Mouse (Mus musculus): ENCODE data around the gene Arpp21. TPM values are rescaled to one million over a fixed set of nuclear protein-coding genes. Genes with fewer than 3 reads are reported as not detected.

The Arpp21 gene
- polyA plus RNA-seq, 1 experiment: 0.35 TPM

DNA sequence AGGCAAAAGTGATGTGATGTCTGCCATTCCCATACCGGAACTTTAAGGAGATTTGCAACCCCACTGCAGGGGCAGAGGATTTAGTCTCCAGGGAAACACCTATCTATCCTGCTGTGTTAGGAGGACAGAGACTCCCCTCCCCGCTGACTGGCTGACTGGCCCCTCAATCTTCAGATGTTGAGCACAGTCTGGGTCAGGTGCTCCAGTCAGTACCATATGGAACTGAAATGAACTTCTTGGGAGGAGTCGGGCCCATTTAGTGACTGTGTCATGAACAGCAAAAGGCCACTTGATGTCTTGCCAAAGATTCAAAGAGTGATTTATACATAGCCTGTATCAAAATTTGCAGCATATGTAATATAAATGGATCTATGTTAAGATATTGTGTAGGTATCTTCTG, 116.2 kb downstream of the Arpp21 start:
- 45% methylated on average over 3 of the region's 3 CpGs for WGBS

DNA sequence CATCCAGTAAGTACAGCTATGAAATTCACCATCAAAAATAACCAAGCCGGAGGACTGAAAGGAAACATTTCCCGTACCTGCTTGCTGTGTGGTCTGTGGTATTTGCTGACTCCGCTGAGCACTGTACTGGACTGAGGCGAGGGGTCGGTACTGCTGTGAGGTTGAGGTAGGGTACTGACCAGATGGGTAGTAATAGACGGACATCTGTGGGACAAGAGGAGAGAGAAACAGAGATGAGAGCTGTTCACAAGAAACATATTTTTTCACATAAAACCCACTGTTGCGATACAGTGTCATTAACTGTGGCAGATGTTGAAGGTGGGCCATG, 116.7 kb downstream of the Arpp21 start:
- 21% methylated on average over 7 of the region's 7 CpGs for WGBS
- DNase-seq (ENCODE audit: low read depth, low spot score): no peak

More for the DNA sequence above, 116.2 kb downstream of the Arpp21 start:
- DNase-seq (ENCODE audit: low read depth, low spot score): no peak

DNA sequence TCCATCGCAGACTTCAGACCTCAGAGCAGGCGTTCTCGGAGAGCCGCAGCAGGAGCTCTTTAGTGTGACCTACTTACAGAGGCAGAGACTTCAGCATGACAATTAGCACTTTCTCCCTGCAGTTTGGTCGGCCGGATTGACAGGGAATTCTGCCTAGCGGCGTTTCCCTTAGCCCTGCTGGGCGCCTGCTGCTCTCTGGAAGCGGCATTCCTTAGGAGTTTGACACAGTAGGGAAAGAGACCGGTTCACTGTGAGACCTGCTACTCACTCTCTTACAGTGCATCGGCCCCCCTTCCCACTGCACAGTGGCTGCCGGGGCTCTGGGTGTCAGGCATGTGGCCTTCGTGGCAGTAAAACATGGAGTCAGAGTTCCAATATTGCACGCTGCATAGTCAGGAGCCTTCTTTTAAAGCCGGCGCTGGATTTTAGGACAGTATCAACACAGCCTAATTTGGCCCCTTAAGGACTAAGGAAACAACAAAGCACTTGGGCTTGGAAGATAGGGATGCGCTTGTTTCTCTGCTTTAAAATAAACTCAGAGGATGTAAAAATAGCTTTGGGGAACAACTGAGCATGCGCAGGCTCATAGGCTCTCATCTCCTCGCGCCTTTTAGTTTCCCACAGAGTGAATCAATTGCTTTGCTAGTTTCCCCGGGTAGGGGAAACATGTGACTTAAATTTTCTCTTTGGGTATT, 117.2 kb downstream of the Arpp21 start:
- WGBS: 7% methylated on average over 22 of the region's 22 CpGs
- DNase-seq (ENCODE audit: low read depth, low spot score): no peak

DNA sequence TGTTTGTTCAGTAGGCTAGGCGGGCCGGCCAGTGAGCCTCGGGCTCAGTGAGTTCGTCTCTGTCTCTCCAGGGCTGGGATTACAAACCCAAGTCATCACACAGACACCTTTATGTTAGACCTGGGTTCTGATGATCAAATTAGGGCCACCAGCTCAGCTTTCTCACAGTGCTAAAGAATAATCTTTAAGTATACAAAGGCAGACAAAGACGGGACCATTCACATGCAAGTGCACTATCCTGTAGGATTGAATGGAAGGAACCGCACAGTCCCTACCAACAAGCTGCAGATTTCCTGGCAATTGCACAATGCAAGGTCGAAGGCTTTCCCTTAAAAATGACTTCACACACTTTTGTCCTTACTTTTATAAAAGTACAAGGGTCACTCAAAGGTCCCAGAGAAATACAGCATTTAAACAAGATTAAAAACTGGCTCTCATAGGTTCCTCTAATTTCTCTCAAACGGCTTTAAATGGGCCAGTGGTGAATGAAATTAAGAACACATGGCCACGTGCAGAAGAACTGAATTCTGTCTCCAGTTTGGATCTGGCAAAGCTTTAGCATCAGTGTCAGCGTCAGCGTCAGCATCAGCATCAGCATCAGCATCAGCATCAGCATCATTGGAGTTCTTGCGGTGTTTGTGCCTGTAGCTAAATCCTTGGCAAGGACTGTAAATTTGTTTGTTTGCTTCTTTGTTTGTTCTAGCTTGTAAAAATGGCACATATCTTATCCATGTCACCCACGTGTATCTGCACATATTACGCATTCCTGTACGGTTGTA, 117.9 kb downstream of the Arpp21 start:
- 26% methylated on average over 15 of the region's 15 CpGs for WGBS
- no peak for DNase-seq (ENCODE audit: low read depth, low spot score)

DNA sequence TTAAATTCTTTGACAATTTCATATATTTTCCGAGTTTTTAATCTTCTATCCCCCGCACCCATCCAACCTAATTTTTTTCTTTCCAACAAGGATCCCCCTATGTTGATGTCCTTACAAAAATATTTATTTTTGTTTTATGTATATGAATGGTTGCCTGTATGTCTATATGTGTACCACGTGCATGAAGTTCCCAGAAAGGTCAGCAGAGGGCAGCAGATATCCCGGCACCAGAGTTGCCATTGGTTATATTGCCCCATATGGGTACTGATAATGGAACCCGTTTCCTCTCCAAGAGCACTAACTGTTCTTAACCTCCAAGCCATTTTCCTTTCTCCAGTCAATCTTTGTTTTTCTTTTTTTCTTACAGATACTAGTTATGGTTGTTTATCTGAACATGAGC, 124.1 kb downstream of the Arpp21 start:
- WGBS: 87% methylated on average over 5 of the region's 5 CpGs
- DNase-seq (ENCODE audit: low read depth, low spot score): no peak

DNA sequence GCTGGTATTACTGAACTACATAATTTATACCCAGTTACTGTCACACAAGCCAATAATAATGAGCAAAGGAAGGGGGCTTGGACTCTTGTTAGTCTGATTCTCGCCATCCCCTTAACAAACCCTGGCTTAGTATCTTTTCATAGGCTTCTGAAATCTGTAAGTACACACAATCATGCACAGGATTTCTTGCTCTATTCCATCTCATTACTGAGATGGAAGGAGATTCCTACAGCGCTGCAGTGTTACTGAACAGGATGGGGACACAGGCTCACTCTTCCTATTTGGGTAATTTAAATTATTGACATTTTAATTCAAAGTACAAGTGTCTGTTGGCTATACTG, 132.9 kb downstream of the Arpp21 start:
- DNase-seq (ENCODE audit: low read depth, low spot score): no peak
- WGBS: 82% methylated on average over 2 of the region's 2 CpGs

DNA sequence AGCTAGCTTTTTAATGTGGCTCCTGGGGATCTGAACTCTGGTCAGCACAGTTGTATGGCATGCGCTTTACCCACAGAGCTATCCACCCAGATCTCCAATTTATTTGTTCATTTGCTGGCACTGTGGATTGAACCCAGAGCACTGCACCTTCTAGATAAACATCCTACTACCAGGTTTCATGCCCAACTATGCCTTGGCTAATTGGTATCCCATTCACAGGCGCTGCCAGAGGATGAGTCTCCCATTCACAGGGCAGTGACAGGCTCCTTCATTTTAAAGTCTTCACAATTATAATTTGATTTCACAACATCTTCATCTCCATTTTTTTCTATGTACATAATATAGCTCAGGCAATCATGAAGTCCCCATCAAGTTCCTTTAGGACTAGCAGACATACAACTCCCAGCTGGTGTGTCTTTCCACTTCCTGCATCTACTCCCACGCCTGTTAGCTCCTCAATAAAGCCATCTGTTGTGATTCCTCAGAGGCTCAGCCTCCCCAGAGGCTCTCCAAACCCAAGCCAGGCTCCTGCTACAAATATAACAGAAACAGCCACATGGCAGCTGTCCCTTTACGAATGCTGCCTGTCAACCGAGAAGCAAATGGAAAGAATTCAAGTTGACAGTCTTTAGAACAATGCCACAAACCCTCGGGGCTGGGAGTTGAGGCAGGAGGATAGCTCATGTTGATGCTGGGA, 133.4 kb downstream of the Arpp21 start:
- 50% methylated on average over 6 of the region's 6 CpGs for WGBS
- DNase-seq (ENCODE audit: low read depth, low spot score): no peak

DNA sequence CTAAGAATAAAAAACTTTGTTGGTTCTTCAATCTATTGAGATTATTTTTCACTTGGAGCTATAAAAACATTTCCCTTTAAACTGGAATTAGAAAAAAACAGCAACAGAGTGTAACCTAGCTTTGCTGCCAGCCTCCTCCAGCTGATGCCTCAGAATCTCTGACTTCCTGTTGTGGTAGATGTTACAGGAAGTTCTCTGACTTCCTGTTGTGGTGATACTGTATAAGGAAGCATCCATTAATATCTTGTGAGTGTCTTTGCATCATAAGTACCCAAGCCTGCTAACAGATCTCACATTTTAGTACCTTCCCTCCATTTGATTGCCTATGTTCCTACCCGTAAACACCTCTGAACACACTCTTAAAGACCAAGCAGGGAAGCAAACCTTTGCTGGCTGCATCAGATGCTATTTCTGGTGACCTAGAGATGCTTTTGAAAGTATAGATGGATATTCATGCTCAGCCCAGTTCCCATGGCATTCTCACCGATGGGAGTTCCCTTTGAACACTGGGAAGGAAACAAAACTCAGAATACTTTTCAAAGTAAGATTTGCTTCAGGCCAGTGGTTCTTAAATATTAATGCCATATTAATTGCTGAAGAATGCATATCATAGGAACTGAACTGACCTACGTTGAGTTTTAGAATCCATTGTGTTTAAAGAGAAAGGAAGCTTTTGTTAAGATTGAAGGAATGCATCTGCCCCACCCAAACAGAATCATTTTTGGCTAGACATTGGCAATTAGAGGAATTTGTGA, 134.7 kb downstream of the Arpp21 start:
- WGBS: 74% methylated on average over 3 of the region's 3 CpGs
- DNase-seq (ENCODE audit: low read depth, low spot score): no peak

DNA sequence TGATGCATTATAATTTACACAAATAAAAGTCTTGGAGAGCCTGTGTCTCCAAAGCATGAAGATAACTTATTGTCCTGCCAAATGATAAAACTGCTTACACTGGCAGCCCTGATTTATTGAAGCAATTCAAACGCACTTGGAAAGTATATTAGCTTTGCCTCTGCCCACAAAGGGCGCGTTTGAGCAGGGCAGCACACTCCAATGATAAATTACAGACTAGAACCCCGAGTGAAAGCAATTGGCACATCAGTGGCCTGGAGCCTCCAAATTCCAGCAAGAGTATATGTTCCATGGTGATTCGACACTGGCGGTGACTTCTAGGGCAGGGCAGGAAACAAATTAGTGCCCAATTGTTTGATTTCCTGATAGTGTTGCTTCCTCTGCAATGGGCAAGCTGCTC, 137.5 kb downstream of the Arpp21 start:
- DNase-seq (ENCODE audit: low read depth, low spot score): no peak
- 14% methylated on average over 6 of the region's 6 CpGs for WGBS

DNA sequence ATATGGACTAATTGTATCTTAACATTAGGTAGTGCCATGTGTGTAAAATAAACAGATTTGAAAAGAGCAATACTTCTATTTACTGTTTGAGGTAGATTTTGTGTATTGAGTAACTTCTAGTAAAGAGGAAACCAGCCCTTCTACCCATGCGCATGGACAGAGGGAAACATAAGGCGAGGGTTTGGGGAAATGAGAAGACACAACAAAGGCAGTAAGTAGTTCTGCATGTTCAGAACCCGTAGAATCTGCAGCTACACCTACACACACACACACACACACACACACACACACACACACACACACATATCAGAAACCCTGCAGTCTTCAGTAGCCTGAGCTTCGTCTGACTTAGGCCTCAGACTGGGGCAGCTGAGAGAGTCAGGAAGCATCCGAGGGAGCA, 140.0 kb downstream of the Arpp21 start:
- 71% methylated on average over 5 of the region's 5 CpGs for WGBS
- DNase-seq (ENCODE audit: low read depth, low spot score): no peak

DNA sequence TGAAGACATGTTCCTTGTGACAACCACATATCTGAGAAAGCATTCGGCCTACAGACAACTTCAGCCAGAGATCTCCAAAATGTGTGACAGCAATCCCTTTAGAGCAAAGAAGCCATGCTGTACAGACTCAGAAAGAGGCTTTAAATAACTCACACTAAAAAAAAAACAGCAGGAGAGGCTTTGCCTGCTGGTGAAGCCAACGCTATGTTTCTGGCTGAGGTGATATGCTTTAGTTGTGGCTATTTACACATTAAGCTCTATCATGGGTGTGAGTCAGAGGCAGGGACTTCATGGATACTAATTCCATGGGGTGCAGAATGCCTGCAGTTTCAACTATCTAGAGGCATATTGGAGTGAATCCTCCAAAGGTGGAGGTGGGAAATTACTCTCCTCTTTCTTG, 140.5 kb downstream of the Arpp21 start:
- DNase-seq (ENCODE audit: low read depth, low spot score): no peak
- 71% methylated on average over 2 of the region's 2 CpGs for WGBS

DNA sequence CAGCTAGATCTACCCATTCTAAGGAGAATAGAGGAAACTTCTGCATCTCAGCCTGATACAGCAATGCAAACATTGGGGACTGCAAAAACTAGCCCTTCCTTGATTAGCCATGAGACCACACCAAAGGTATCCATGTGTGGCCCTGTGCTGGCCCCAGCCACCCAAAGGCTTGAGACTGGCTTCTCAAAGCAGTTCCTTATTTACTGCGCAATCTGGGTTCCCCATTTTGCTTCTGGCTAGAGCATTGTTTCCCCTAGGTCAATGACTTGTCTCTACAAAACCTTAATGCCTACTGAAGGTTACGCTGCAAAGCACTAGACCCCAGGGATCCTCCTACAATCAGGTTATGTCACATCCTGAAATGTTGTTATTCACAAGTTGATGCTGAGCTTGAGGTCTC, 156.8 kb downstream of the Arpp21 start:
- 95% methylated on average over 2 of the region's 2 CpGs for WGBS
- no peak for DNase-seq (ENCODE audit: low read depth, low spot score)

DNA sequence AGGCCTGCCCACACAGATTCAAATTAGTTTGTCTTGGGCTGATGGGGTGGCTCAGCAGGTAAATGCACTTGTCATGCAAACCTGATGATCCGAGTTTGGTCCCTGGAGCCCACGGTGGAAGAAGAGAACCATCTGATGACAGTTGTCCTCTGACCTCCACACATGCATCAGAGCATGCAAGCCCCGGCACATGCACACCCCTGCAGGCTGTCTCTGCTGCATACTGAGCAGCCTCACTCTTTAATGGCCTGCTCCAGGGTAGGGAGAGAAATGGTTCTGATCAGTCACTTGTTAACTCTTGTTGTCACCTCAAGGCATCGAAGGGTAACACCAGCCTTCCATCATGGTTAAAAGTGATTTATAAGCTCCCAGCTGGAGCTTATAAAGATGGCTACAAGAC, 157.3 kb downstream of the Arpp21 start:
- DNase-seq (ENCODE audit: low read depth, low spot score): no peak
- WGBS: 77% methylated on average over 4 of the region's 4 CpGs

DNA sequence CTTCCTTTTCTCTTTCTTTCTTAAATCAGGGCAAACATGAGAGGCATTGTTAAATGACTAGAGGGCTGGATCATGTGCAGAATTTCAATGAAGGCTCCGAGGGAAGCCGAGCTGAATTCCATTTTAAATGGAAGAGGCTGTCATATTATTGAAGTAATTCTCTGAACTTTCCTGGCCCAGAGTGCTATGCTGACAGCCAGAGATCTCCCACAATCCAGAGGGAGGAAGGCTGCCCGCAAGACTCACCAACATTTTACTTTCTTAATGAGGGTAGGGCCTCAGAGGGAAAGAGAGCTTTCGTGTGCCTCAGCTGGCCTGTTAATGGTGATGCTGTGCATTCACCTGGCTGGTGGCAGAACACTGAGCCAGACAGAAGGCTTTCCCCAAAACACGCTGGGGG, 160.5 kb downstream of the Arpp21 start:
- no peak for DNase-seq (ENCODE audit: low read depth, low spot score)
- 83% methylated on average over 5 of the region's 5 CpGs for WGBS

DNA sequence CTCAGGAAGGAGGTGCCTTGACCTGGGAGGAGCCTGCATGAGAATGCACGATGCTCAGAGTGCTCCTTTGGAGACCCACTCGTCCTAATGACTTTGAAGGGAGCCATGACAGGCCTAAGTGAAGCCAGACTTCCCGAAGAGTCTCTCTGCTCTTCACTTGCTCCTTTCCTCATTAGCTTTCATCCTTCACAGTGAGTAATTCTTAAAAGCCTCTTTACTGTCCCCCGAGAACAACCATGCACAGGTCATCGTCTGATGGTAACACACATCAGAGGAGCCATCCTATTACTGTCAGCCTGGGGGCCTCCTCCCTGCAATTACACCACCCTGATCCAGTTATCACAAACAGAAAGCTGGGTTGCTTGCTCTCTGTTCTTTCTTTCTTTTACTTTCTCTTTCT, 160.9 kb downstream of the Arpp21 start:
- 56% methylated on average over 5 of the region's 5 CpGs for WGBS
- no peak for DNase-seq (ENCODE audit: low read depth, low spot score)

DNA sequence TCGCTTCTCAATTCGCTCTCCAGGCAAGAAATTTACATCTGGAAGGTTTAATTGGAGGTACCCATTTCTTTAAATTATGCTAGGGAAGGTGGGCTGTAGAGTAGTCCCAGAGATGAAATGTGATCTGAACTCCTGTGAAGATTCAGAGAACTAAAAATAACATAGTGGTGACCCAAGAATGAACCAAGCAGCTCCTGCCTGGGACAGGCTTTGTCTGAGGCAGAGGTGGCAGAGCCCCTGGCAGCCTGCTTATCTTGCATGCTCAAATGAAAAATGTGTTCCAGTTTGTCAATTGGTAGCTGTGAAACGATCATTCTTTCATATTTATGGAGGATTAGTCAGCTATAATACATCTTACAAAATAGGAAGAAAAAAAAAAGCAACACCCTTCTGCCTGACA, 164.4 kb downstream of the Arpp21 start:
- WGBS: 45% methylated on average over 3 of the region's 3 CpGs
- DNase-seq (ENCODE audit: low read depth, low spot score): no peak

DNA sequence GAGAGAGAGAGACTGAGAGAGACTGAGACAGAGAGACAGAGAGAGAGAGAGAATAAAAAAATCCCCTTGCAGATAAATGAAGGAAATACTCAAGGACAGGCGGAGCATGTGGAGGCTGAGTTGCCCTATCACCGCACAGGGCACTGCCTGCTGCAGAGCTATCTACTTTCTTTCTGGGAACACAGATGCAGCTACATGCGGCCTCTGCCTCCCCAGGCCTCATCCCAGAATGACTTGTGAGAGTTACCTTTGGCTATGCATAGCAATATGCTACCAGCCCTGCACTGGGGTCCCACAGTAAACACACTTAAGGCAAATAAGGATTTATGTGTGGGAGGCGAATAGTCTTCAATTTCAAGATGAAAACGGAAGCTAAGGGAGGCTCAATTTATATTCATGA, 164.8 kb downstream of the Arpp21 start:
- DNase-seq (ENCODE audit: low read depth, low spot score): no peak
- whole genome bisulfite sequencing: 47% methylated on average over 5 of the region's 5 CpGs

DNA sequence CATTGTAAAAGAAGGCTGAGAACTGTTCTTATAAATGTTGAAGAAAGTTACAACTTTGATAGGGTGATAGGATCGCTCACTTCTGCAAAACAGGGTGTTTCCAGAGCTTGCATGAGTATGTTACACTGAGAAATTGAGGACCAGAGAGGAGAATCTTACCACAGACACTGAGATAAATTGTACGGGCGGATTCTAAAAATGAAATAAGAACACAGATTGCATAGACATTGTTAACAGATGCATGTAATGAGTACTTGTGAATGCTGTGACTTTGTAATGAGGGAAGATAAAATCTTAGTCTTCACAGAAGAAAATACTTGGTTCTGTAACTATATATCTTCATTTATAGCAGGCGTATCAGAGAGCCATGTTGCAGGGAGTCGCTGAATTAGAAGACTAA, 167.5 kb downstream of the Arpp21 start:
- WGBS: 86% methylated on average over 5 of the region's 5 CpGs
- no peak for DNase-seq (ENCODE audit: low read depth, low spot score)

DNA sequence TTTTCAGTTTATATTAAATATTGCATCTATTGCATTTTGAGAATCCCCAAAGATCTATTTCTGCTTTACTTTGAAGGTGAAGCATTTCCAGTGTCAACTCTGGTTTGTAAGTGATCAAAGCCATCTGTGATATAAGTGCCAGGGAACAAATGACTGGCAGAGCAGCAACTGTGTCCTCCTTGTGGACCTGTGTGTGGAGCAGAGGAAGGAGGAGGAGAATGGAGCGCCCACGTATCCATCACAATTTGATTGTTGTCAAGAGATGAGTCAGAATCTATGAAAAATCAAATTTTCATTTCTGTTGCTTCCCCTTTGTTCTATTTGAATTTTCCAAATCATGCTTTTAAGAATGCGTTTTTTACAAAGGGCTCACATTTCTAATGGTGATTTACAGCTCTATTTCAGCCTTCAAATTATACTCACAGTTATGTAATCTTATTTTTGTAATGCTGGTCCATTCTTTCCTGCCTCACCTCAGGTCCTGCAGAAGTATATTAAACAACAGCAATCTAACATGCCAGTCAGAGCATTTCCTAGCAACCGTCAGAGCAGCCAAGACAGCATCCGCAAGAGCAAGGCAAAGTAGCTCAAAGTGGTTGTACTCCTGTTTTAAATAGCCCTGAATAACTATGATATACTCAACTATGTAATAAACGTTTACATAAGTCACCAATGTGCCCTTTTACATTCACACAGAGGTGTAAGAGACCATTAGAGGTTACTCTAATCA, 174.9 kb downstream of the Arpp21 start:
- WGBS: 60% methylated on average over 6 of the region's 6 CpGs
- no peak for DNase-seq (ENCODE audit: low read depth, low spot score)

Data from large intestine, adult 2 months (tissue).